Mouse (Mus musculus) midbrain, postnatal 0 days (tissue): Measurements from ENCODE around the gene Herpud2. TPM values are rescaled to one million over a fixed set of nuclear protein-coding genes. Genes with fewer than 3 reads are reported as not detected.

Experiments used
- ATAC-seq: fragments of 200-750 bp; cut with Nextera tagmentation; 2 replicates; pipeline ENCODE4 v1.8.0; 2017; ENCODE audit warnings: moderate number of reproducible peaks, mild to moderate bottlenecking, moderate TSS enrichment, moderate library complexity; ENCODE audit not compliant: low FRiP score
- DNase-seq: peaks from one replicate; pipeline ENCODE4 v3.0.0-alpha.2; 2015; ENCODE audit warnings: low spot score
- H3K27ac ChIP-seq: fragments of 300-500 bp; sonication (generic); 2 replicates; pipeline ENCODE4 v1.5.1; 2014; ENCODE audit warnings: low read depth, mild to moderate bottlenecking, low read length, mixed read lengths
- H3K27me3 ChIP-seq: fragments of 300-500 bp; sonication (generic); 2 replicates; pipeline ENCODE4 v1.6.1; 2014; ENCODE audit warnings: low read length, control low read depth, mixed read lengths; ENCODE audit not compliant: insufficient read depth
- H3K36me3 ChIP-seq: fragments of 300-500 bp; sonication (generic); 2 replicates; pipeline ENCODE4 v1.6.1; 2014; ENCODE audit warnings: low read length, control low read depth, mixed read lengths; ENCODE audit not compliant: insufficient read depth
- H3K4me1 ChIP-seq: fragments of 300-500 bp; sonication (generic); 2 replicates; pipeline ENCODE4 v1.6.1; 2014; ENCODE audit warnings: mild to moderate bottlenecking, control low read depth, antibody characterized with exemption, low read length, mixed read lengths; ENCODE audit not compliant: insufficient read depth
- H3K4me2 ChIP-seq: fragments of 300-500 bp; sonication (generic); 2 replicates; pipeline ENCODE4 v1.6.1; 2014; ENCODE audit warnings: low read depth, mild to moderate bottlenecking, low read length, mixed read lengths; ENCODE audit not compliant: poor library complexity, severe bottlenecking
- H3K4me3 ChIP-seq: fragments of 300-500 bp; sonication (generic); 2 replicates; pipeline ENCODE4 v1.5.1; 2014; ENCODE audit warnings: low read depth, mild to moderate bottlenecking, low read length, moderate library complexity
- H3K9ac ChIP-seq: fragments of 300-500 bp; sonication (generic); replicated peaks from 2 replicates; pipeline ENCODE4 v1.6.1; 2014; ENCODE audit warnings: mild to moderate bottlenecking, low read length, moderate library complexity, mixed read lengths; ENCODE audit not compliant: poor library complexity, severe bottlenecking
- H3K9me3 ChIP-seq: fragments of 300-500 bp; sonication (generic); 2 replicates; pipeline ENCODE4 v1.6.1; 2016; ENCODE audit warnings: low read length, control low read depth
- CTCF ChIP-seq: IDR thresholded peaks from 2 replicates; pipeline ENCODE4 v1.5.1; 2016; ENCODE audit warnings: antibody characterized with exemption, mild to moderate bottlenecking
- WGBS: fragments of 180-500 bp; shearing (Covaris S2); extraction: QIAGEN DNeasy Blood & Tissue Kit; methylation state at CpG from one replicate; pipeline ENCODE4 v1.1.7; 2014; 5-methylcytosine and 5-hydroxymethylcytosine counted together
- polyA plus RNA-seq: library from polyadenylated mRNA; unstranded; fragments of >200 nt; fragmentation: Nextera tagmentation; extraction: Ambion mirVana; gene quantifications from 2 replicates; pipeline ENCODE4 v1.2.1, GENCODE M21; 2015
- total RNA-seq: library from RNA; depleted of rRNA; stranded (reverse); fragments of >200 nt; gene quantifications from 2 replicates; pipeline ENCODE4 v1.2.3, GENCODE M21; 2014

Herpud2 gene
- total and polyA plus RNA-seq, 2 experiments from 2014 or later: 15.8 to 25.9 TPM

DNA sequence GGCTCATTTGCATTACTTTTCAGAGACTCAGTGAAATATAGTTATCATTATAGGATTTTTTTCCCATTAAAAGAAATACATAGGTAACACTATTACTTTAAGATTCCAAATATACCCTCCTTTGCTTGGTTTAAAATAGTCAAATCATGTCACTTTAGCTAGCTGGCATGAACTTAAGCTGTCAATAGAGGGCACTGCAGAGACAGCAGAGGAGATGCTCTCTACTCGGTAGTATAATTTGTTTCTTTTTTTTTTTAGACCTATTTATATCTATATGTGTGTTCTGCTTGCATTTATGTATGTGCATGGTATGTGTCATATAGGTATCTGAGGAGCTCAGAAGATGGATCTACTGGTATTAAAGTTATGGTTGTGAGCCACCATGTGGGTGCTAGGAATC is 4.8 kb upstream of the Herpud2 start:
- WGBS: 21% methylated on average over 1 of the region's 1 CpGs
- Histone ChIP-seq H3K4me1 (no peaks in the 10 kb centered on the region), H3K27ac (no peak overlapping the region), H3K9me3 (no peaks in the 10 kb centered on the region), H3K36me3 (no peaks in the 10 kb centered on the region), H3K9ac (no peak overlapping the region), H3K4me2 (no peak overlapping the region), H3K4me3 (no peak overlapping the region), H3K27me3 (no peaks in the 10 kb centered on the region)
- TF ChIP-seq CTCF: peak; percentile 52
- ATAC-seq (no peak), DNase-seq (no peak)

- H3K27me3 ChIP-seq: no peaks in the 10 kb centered on the region
- H3K36me3 ChIP-seq: no peaks in the 10 kb centered on the region
- no peaks in the 10 kb centered on the region for H3K9me3 ChIP-seq
- no peak overlapping the region for H3K9ac ChIP-seq
- H3K4me1 ChIP-seq: peaks cover 9% of the 10 kb centered on the region; the same call in 1 of the 2 replicates
- ATAC-seq: no peak
- H3K4me3 ChIP-seq: no peak overlapping the region
- no peak overlapping the region for H3K27ac ChIP-seq
- no peak for DNase-seq
- TF ChIP-seq CTCF: no peak
- H3K4me2 ChIP-seq: no peak overlapping the region
Observed at GRCm38 (mm10) chr9:25153066-25153465, 1.4 kb upstream of the Herpud2 start.

GRCm38 (mm10) chr9:25152457-25152856 is 837 bp upstream of the Herpud2 start:
- WGBS: 20% methylated on average over 1 of the region's 1 CpGs
- Histone ChIP-seq H3K4me1 (peaks cover 9% of the 10 kb centered on the region; the same call in 1 of the 2 replicates), H3K36me3 (no peaks in the 10 kb centered on the region), H3K27ac (peak overlapping the region; percentile 95; the same call in 1 of the 2 replicates), H3K27me3 (no peaks in the 10 kb centered on the region), H3K4me3 (peak overlapping the region; percentile 89), H3K4me2 (peak overlapping the region; percentile 86), H3K9ac (0 out of 2 replicates have a peak overlapping the region, but pooled peaks have one; percentile 92), H3K9me3 (no peaks in the 10 kb centered on the region)
- DNase-seq: no peak
- ATAC-seq: no peak
- no peak for TF ChIP-seq CTCF

DNA sequence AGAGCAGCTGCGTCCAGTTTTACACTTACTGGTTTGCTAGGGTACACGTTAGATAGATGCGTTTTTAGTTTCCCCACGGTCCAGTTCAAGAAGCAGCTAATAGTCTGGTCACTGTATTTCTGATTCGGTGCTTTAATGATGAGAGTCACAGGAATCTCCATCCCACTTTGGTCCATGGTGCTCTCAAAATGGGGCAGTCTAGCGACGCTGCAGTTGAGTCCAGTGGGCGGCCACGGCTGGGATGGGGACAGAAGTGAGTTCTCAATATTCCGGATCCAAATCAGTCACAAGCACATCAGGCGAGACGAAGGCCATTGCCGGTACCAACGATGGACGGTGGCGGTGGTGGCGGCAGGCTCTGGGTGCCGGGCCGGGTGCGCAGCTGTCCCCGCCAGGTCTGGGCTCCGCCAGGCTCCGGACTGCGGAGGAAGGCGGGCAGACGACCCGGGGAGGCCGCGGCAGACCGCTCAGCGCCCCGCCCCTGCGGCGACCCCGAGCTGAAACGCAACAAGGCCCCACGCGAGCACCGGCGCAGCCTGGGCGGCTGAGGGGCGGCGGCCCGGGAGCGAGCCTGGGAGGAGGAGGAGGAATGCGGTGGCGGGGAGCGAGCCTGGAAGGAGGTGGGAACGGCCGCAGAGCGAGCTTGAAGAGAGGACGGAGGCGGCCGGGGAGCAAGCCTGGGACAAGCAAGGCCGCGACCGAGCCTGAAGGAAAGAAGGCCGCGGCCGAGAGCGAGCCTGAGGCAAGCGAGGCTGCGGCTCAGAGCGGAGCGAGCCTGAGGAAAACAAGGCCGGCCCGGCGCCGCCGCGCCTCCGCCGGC is 619 bp downstream of the Herpud2 start:
- peak overlapping the region; percentile 89 for H3K4me3 ChIP-seq
- no peaks in the 10 kb centered on the region for H3K9me3 ChIP-seq
- DNase-seq (peak; percentile 42), ATAC-seq (peak; percentile 77)
- peak overlapping the region; percentile 86 for H3K4me2 ChIP-seq
- peak overlapping the region; percentile 95 for H3K27ac ChIP-seq
- no peak for TF ChIP-seq CTCF
- H3K9ac ChIP-seq: peak overlapping the region; percentile 92
- WGBS: 1% methylated on average over 51 of the region's 73 CpGs
- no peaks in the 10 kb centered on the region for H3K36me3 ChIP-seq
- no peaks in the 10 kb centered on the region for H3K27me3 ChIP-seq
- peaks cover 9% of the 10 kb centered on the region; the same call in 1 of the 2 replicates for H3K4me1 ChIP-seq

DNA sequence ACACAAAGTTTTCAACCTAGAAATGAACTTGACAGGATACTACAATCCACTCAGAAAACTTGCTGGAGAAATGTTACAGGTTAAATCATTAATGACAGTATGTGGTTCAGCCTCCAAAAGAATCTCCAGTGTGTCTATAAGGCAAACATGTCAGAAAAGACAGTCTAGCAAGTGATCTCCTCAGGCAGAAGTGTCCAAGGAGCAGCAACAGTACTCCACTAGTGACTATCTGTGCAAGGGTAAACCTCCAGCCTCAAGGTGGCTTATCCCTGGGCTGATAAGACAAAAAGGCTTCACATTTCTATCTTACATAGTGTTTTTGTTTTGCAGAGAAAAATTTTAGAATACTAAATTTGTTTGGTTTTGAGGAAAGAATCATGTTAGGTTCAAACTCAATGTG is 2.9 kb downstream of the Herpud2 start:
- peak overlapping the region; percentile 51 for H3K4me2 ChIP-seq
- H3K4me3 ChIP-seq: peak overlapping the region; percentile 18
- H3K9me3 ChIP-seq: no peaks in the 10 kb centered on the region
- no peaks in the 10 kb centered on the region for H3K36me3 ChIP-seq
- DNase-seq (no peak), ATAC-seq (no peak)
- no peak for TF ChIP-seq CTCF
- H3K27me3 ChIP-seq: no peaks in the 10 kb centered on the region
- no peak overlapping the region for H3K27ac ChIP-seq
- 0 out of 2 replicates have a peak overlapping the region, but pooled peaks have one; percentile 0 for H3K9ac ChIP-seq
- H3K4me1 ChIP-seq: peaks cover 9% of the 10 kb centered on the region; the same call in 1 of the 2 replicates

- Histone ChIP-seq H3K27ac (no peak overlapping the region), H3K9ac (no peak overlapping the region), H3K4me1 (peaks cover 9% of the 10 kb centered on the region; the same call in 1 of the 2 replicates), H3K4me3 (no peak overlapping the region), H3K4me2 (no peak overlapping the region), H3K27me3 (no peaks in the 10 kb centered on the region), H3K9me3 (no peaks in the 10 kb centered on the region), H3K36me3 (no peaks in the 10 kb centered on the region)
- no peak for TF ChIP-seq CTCF
- DNase-seq: no peak
- WGBS: 87% methylated on average over 1 of the region's 1 CpGs
- no peak for ATAC-seq
Observed at GRCm38 (mm10) chr9:25145925-25146324, 5.7 kb downstream of the Herpud2 start.
